Mouse (Mus musculus): Measurements from ENCODE around the gene Pitx3. TPM values are rescaled to one million over a fixed set of nuclear protein-coding genes. Genes with fewer than 3 reads are reported as not detected.

The Pitx3 gene
- polyA plus RNA-seq, 1 experiment from 2014 or later, result 0.14 TPM

GRCm38 (mm10) chr19:46099561-46099960, 48.6 kb downstream of the Pitx3 start:
- no peaks in the 10 kb centered on the region for H3K9me3 ChIP-seq (replicated peaks; ENCODE audit: control insufficient read depth, low read length)
- no peak overlapping the region for H3K4me2 ChIP-seq (ENCODE audit: low read depth, low read length)
- no peak overlapping the region for H3K4me3 ChIP-seq (ENCODE audit: low read depth, low read length)
- H3K27ac ChIP-seq (ENCODE audit: low read length), result no peak overlapping the region
- no peaks in the 10 kb centered on the region for H3K36me3 ChIP-seq (ENCODE audit: control insufficient read depth, insufficient read depth)
- WGBS (ENCODE audit: insufficient replicate concordance), result 67% methylated on average over 3 of the region's 3 CpGs
- no peak overlapping the region for H3K9ac ChIP-seq (ENCODE audit: low read depth, low read length)
- ATAC-seq (ENCODE audit: low read depth), result no peak
- no peaks in the 10 kb centered on the region for H3K4me1 ChIP-seq (ENCODE audit: control insufficient read depth, low read depth, low read length)
- no peaks in the 10 kb centered on the region for H3K27me3 ChIP-seq (ENCODE audit: control insufficient read depth, insufficient read depth, low read depth, low read length)

DNA sequence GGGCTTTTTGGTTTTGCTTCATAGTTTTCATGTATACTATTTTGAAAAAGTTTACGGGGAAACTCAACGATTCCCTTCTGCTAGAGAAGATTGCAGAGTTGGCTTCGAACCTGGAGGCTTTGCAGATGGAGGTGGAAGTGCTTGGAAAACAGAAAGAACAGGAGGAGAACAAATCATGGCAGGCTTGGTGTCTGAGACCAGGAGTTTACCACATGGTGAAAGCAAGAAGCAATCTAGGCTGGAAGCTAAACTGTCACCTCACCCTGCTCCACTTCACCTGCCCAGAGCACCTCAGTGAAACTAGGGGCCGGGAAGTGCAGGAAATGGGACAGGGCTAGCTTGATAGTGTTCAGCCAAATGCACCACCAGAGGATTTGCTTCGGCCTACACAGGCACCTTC, 51.7 kb downstream of the Pitx3 start:
- H3K4me1 ChIP-seq (ENCODE audit: control insufficient read depth, low read depth, low read length), result no peaks in the 10 kb centered on the region
- no peak overlapping the region for H3K4me2 ChIP-seq (ENCODE audit: low read depth, low read length)
- no peak overlapping the region for H3K4me3 ChIP-seq (ENCODE audit: low read depth, low read length)
- no peak overlapping the region for H3K27ac ChIP-seq (ENCODE audit: low read length)
- no peak overlapping the region for H3K9ac ChIP-seq (ENCODE audit: low read depth, low read length)
- H3K9me3 ChIP-seq (replicated peaks; ENCODE audit: control insufficient read depth, low read length), result no peaks in the 10 kb centered on the region
- H3K36me3 ChIP-seq (ENCODE audit: control insufficient read depth, insufficient read depth), result no peaks in the 10 kb centered on the region
- WGBS (ENCODE audit: insufficient replicate concordance), result 70% methylated on average over 5 of the region's 5 CpGs
- ATAC-seq (ENCODE audit: low read depth), result no peak
- no peaks in the 10 kb centered on the region for H3K27me3 ChIP-seq (ENCODE audit: control insufficient read depth, insufficient read depth, low read depth, low read length)

GRCm38 (mm10) chr19:46095291-46095690, 52.8 kb downstream of the Pitx3 start:
- WGBS (ENCODE audit: insufficient replicate concordance), result 79% methylated on average over 3 of the region's 4 CpGs
- Histone ChIP-seq H3K4me3 (ENCODE audit: low read depth, low read length) (no peak overlapping the region), H3K9me3 (replicated peaks; ENCODE audit: control insufficient read depth, low read length) (no peaks in the 10 kb centered on the region), H3K9ac (ENCODE audit: low read depth, low read length) (no peak overlapping the region), H3K27me3 (ENCODE audit: control insufficient read depth, insufficient read depth, low read depth, low read length) (no peaks in the 10 kb centered on the region), H3K4me1 (ENCODE audit: control insufficient read depth, low read depth, low read length) (no peaks in the 10 kb centered on the region), H3K27ac (ENCODE audit: low read length) (no peak overlapping the region), H3K4me2 (ENCODE audit: low read depth, low read length) (no peak overlapping the region), H3K36me3 (ENCODE audit: control insufficient read depth, insufficient read depth) (no peaks in the 10 kb centered on the region)
- no peak for ATAC-seq (ENCODE audit: low read depth)

- H3K4me3 ChIP-seq (ENCODE audit: low read depth, low read length), result no peak overlapping the region
- no peak overlapping the region for H3K9ac ChIP-seq (ENCODE audit: low read depth, low read length)
- H3K27ac ChIP-seq (ENCODE audit: low read length), result no peak overlapping the region
- no peaks in the 10 kb centered on the region for H3K9me3 ChIP-seq (replicated peaks; ENCODE audit: control insufficient read depth, low read length)
- no peak for ATAC-seq (ENCODE audit: low read depth)
- no peaks in the 10 kb centered on the region for H3K36me3 ChIP-seq (ENCODE audit: control insufficient read depth, insufficient read depth)
- no peak overlapping the region for H3K4me2 ChIP-seq (ENCODE audit: low read depth, low read length)
- no peaks in the 10 kb centered on the region for H3K27me3 ChIP-seq (ENCODE audit: control insufficient read depth, insufficient read depth, low read depth, low read length)
- WGBS (ENCODE audit: insufficient replicate concordance), result 71% methylated on average over 2 of the region's 2 CpGs
- no peaks in the 10 kb centered on the region for H3K4me1 ChIP-seq (ENCODE audit: control insufficient read depth, low read depth, low read length)
These were observed 54.0 kb downstream of the Pitx3 start for GRCm38 (mm10) chr19:46094144-46094543.

DNA sequence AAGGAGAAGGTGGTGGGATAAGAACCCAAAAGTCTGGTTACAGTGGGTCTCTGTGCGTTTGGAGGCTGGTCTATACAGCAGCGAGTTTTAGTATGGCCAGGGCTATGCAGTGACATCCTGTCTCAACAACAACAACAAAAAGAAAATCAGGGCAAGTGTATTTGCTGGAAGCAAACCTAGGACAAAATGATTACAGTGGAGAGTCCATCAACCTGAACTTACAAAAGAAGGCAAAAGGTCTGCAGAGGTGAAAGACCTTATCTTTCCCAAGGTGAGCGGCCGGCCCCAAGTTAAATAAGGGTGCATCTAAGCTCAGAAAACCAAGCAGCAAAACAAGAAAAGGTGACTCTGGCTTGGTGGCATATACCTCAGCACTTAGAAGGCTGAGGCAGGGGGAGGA, 56.5 kb downstream of the Pitx3 start:
- H3K27ac ChIP-seq (ENCODE audit: low read length), result no peak overlapping the region
- no peaks in the 10 kb centered on the region for H3K9me3 ChIP-seq (replicated peaks; ENCODE audit: control insufficient read depth, low read length)
- H3K4me1 ChIP-seq (ENCODE audit: control insufficient read depth, low read depth, low read length), result no peaks in the 10 kb centered on the region
- H3K36me3 ChIP-seq (ENCODE audit: control insufficient read depth, insufficient read depth), result no peaks in the 10 kb centered on the region
- ATAC-seq (ENCODE audit: low read depth), result no peak
- no peak overlapping the region for H3K9ac ChIP-seq (ENCODE audit: low read depth, low read length)
- H3K4me3 ChIP-seq (ENCODE audit: low read depth, low read length), result no peak overlapping the region
- no peaks in the 10 kb centered on the region for H3K27me3 ChIP-seq (ENCODE audit: control insufficient read depth, insufficient read depth, low read depth, low read length)
- WGBS (ENCODE audit: insufficient replicate concordance), result 69% methylated on average over 4 of the region's 4 CpGs
- H3K4me2 ChIP-seq (ENCODE audit: low read depth, low read length), result no peak overlapping the region

GRCm38 (mm10) chr19:46087871-46088270, 60.3 kb downstream of the Pitx3 start:
- ATAC-seq (ENCODE audit: low read depth), result no peak
- no peak overlapping the region for H3K27ac ChIP-seq (ENCODE audit: low read length)
- H3K9me3 ChIP-seq (replicated peaks; ENCODE audit: control insufficient read depth, low read length), result no peaks in the 10 kb centered on the region
- H3K36me3 ChIP-seq (ENCODE audit: control insufficient read depth, insufficient read depth), result peaks cover 21% of the 10 kb centered on the region
- no peaks in the 10 kb centered on the region for H3K27me3 ChIP-seq (ENCODE audit: control insufficient read depth, insufficient read depth, low read depth, low read length)
- no peak overlapping the region for H3K4me3 ChIP-seq (ENCODE audit: low read depth, low read length)
- H3K9ac ChIP-seq (ENCODE audit: low read depth, low read length), result no peak overlapping the region
- WGBS (ENCODE audit: insufficient replicate concordance), result 70% methylated on average over 7 of the region's 7 CpGs
- no peak overlapping the region for H3K4me2 ChIP-seq (ENCODE audit: low read depth, low read length)
- H3K4me1 ChIP-seq (ENCODE audit: control insufficient read depth, low read depth, low read length), result no peaks in the 10 kb centered on the region

GRCm38 (mm10) chr19:46086337-46086736, 61.8 kb downstream of the Pitx3 start:
- Histone ChIP-seq H3K9ac (ENCODE audit: low read depth, low read length) (no peak overlapping the region), H3K9me3 (replicated peaks; ENCODE audit: control insufficient read depth, low read length) (no peaks in the 10 kb centered on the region), H3K4me1 (ENCODE audit: control insufficient read depth, low read depth, low read length) (no peaks in the 10 kb centered on the region), H3K27ac (ENCODE audit: low read length) (no peak overlapping the region), H3K36me3 (ENCODE audit: control insufficient read depth, insufficient read depth) (peaks cover 37% of the 10 kb centered on the region), H3K27me3 (ENCODE audit: control insufficient read depth, insufficient read depth, low read depth, low read length) (no peaks in the 10 kb centered on the region), H3K4me3 (ENCODE audit: low read depth, low read length) (no peak overlapping the region), H3K4me2 (ENCODE audit: low read depth, low read length) (no peak overlapping the region)
- 24% methylated on average over 3 of the region's 3 CpGs for WGBS (ENCODE audit: insufficient replicate concordance)
- no peak for ATAC-seq (ENCODE audit: low read depth)

Other genes starting within 250 kb of the Pitx3 start
- gene Armh3, start 149.8 kb downstream of the Pitx3 start, polyA plus RNA-seq (2015; fragmentation: Nextera tagmentation; extraction: Ambion mirVana), result 4.0 and 4.7 TPM in 2 replicates
- 2.4 and 2.8 TPM in 2 replicates for gene Hps6, start 144.8 kb downstream of the Pitx3 start, polyA plus RNA-seq (2015; fragmentation: Nextera tagmentation; extraction: Ambion mirVana)
- 12.8 and 13.7 TPM in 2 replicates for gene Pprc1, start 103.4 kb downstream of the Pitx3 start, polyA plus RNA-seq (2015; fragmentation: Nextera tagmentation; extraction: Ambion mirVana)
- gene Ldb1, start 103.1 kb downstream of the Pitx3 start, polyA plus RNA-seq (2015; fragmentation: Nextera tagmentation; extraction: Ambion mirVana), result 20.2 and 23.1 TPM in 2 replicates
- gene Nolc1, start 72.5 kb downstream of the Pitx3 start, polyA plus RNA-seq (2015; fragmentation: Nextera tagmentation; extraction: Ambion mirVana), result 38.5 and 41.9 TPM in 2 replicates
- 0.06 and 0.19 TPM in 2 replicates for gene Elovl3, start 16.4 kb downstream of the Pitx3 start, polyA plus RNA-seq (2015; fragmentation: Nextera tagmentation; extraction: Ambion mirVana)
- gene Gbf1, start 4.2 kb upstream of the Pitx3 start, polyA plus RNA-seq (2015; fragmentation: Nextera tagmentation; extraction: Ambion mirVana), result 14.8 and 15.3 TPM in 2 replicates
- 3.0 and 3.8 TPM in 2 replicates for gene Nfkb2, start 156.0 kb upstream of the Pitx3 start, polyA plus RNA-seq (2015; fragmentation: Nextera tagmentation; extraction: Ambion mirVana)
- gene Psd, start 178.8 kb upstream of the Pitx3 start, polyA plus RNA-seq (2015; fragmentation: Nextera tagmentation; extraction: Ambion mirVana), result 3.3 TPM in 2 replicates
- gene Fbxl15, start 179.9 kb upstream of the Pitx3 start, polyA plus RNA-seq (2015; fragmentation: Nextera tagmentation; extraction: Ambion mirVana), result 11.1 and 11.6 TPM in 2 replicates
- 67.3 and 67.6 TPM in 2 replicates for gene Cuedc2, start 190.4 kb upstream of the Pitx3 start, polyA plus RNA-seq (2015; fragmentation: Nextera tagmentation; extraction: Ambion mirVana)
- gene Mfsd13a, start 192.8 kb upstream of the Pitx3 start, polyA plus RNA-seq (2015; fragmentation: Nextera tagmentation; extraction: Ambion mirVana), result 11.2 and 13.8 TPM in 2 replicates
- gene 2310034G01Rik, start 202.0 kb upstream of the Pitx3 start, polyA plus RNA-seq (2015; fragmentation: Nextera tagmentation; extraction: Ambion mirVana), result 0.36 and 0.40 TPM in 2 replicates
- gene Actr1a, start 247.4 kb upstream of the Pitx3 start, polyA plus RNA-seq (2015; fragmentation: Nextera tagmentation; extraction: Ambion mirVana), result 45.2 and 48.6 TPM in 2 replicates
- gene Sufu, start 248.6 kb upstream of the Pitx3 start, polyA plus RNA-seq (2015; fragmentation: Nextera tagmentation; extraction: Ambion mirVana), result 5.0 and 5.7 TPM in 2 replicates

All from liver, embryonic 16.5 days (tissue).